ENCODE assay signal across 11 mouse cellular contexts in genomic region chr1:82759520-82759919, GRCm38 (mm10). TPM values are rescaled to one million over a fixed set of nuclear protein-coding genes. Genes with fewer than 3 reads are reported as not detected.
A peak's percentile ranks its signal among the peaks of the same experiment; 100 is the strongest.
DNase-seq lines count a peak whose midpoint lies in the region; ATAC-seq and TF ChIP-seq lines count a peak whose summit lies in the region.
"Had no signal": no experiment of that assay in that cellular context is flagged by ENCODE, and none has a peak within 500 bp of the region (broad histone marks: within the 10 kb centered on the region; RNA-seq: fewer than 3 reads in every experiment).

No protein-coding gene starts in this region.

- ATAC-seq in megakaryocyte-erythroid progenitor cell, adult 5-6 weeks (replicated peaks; ENCODE audit: low FRiP score, low TSS enrichment, poor library complexity, severe bottlenecking): peak; percentile 54; the same call in 1 of the 2 replicates

- H3K4me1 ChIP-seq in lung, adult 2 months (ENCODE audit: control insufficient read depth, insufficient read depth, low read length): no peaks in the 10 kb centered on the region
- H3K4me1 ChIP-seq: midbrain, embryonic 10.5 days had no signal

- no peak for TF ChIP-seq POLR2A in lung, adult 2 months (IDR thresholded peaks at IDR 0.05; ENCODE audit: borderline replicate concordance, extremely low read depth, low read depth, low read length)

- peak; percentile 27 for DNase-seq in embryo, embryonic 10.5 days (ENCODE audit: low spot score)
- no peak for DNase-seq in embryo, embryonic 9.5 days (ENCODE audit: extremely low spot score)
- DNase-seq in lung, adult 2 months: no peak
- DNase-seq in lung, adult 18-20 months: no peak
- peak; percentile 24 for DNase-seq in WW6 (ENCODE audit: low read depth, low spot score)
- DNase-seq in heart, adult 8-10 months (ENCODE audit: low spot score): no peak
- DNase-seq in adrenal gland, adult 8-10 months: no peak

- TF ChIP-seq CTCF in lung, adult 2 months (IDR thresholded peaks at IDR 0.05; ENCODE audit: insufficient read depth, low read length): 0 out of 2 replicates have a peak, but pooled peaks have one; percentile 8

- no peak overlapping the region for H3K4me3 ChIP-seq in lung, adult 2 months (replicated peaks; ENCODE audit: extremely low read depth, low read depth, low read length)
- H3K4me3 ChIP-seq: midbrain, embryonic 10.5 days had no signal

- 93% methylated on average over 1 of the region's 1 CpGs for WGBS in lung, adult 2 months

RNA-seq across cellular contexts. Expression of gene Tm4sf20, which starts 8.7 kb away (rescaled TPM):
- 0.36 TPM in 1 of 2 replicates, not detected in the other for polyA plus RNA-seq in lung, adult 2 months (2012; rRNA removed)
- total RNA-seq in megakaryocyte-erythroid progenitor cell, adult 5-6 weeks (2014; fragmentation: Nextera tagmentation): not detected in 2 replicates
- not detected in 2 replicates for total RNA-seq in megakaryocyte-erythroid progenitor cell, adult 5-6 weeks (2017)
- not detected for total RNA-seq in heart, adult 8-10 months (2022)
- not detected for total RNA-seq in adrenal gland, adult 8-10 months (2022)
- polyA plus RNA-seq: heart, postnatal 0 days; midbrain, embryonic 10.5 days had no signal

RNA-seq across cellular contexts. Expression of gene Gm47791, which starts 11.5 kb away (rescaled TPM):
- not detected in 2 replicates for polyA plus RNA-seq in lung, adult 2 months (2012; rRNA removed)
- total RNA-seq in megakaryocyte-erythroid progenitor cell, adult 5-6 weeks (2014; fragmentation: Nextera tagmentation): not detected in 2 replicates
- total RNA-seq in megakaryocyte-erythroid progenitor cell, adult 5-6 weeks (2017): not detected in 2 replicates
- total RNA-seq in heart, adult 8-10 months (2022): not detected
- total RNA-seq in adrenal gland, adult 8-10 months (2022): not detected
- polyA plus RNA-seq: heart, postnatal 0 days; midbrain, embryonic 10.5 days; urinary bladder, adult 2 months had no signal

RNA-seq across cellular contexts. Expression of gene Mff, which starts 34.8 kb away (rescaled TPM):
- polyA plus RNA-seq in lung, adult 2 months (2012; rRNA removed): 44.8 and 59.1 TPM in 2 replicates
- total RNA-seq in megakaryocyte-erythroid progenitor cell, adult 5-6 weeks (2014; fragmentation: Nextera tagmentation): 106 and 145 TPM in 2 replicates
- total RNA-seq in megakaryocyte-erythroid progenitor cell, adult 5-6 weeks (2017): 77.1 and 95.3 TPM in 2 replicates
- total RNA-seq in heart, adult 8-10 months (2022): 100 to 1,000 TPM; 150 to 163 (median 154) TPM
- 100 to 1,000 TPM; 124 to 153 (median 137) TPM for total RNA-seq in adrenal gland, adult 8-10 months (2022)

Comparison
In these comparisons a context has a peak if more than half of its experiments do, and no peak if none do; other contexts are left out.
1. DNase-seq: peak in embryo, embryonic 10.5 days (single experiment) and WW6 (single experiment); none in embryo, embryonic 9.5 days (single experiment), lung, adult 2 months (single experiment), lung, adult 18-20 months (0 of 2), heart, adult 8-10 months (single experiment) and adrenal gland, adult 8-10 months (single experiment).